Mouse (Mus musculus): ENCODE results near the gene Plxnc1.

- TF ChIP-seq CTCF (IDR thresholded peaks at IDR 0.05; ENCODE audit: low read depth) (no peak), EP300 (IDR thresholded peaks at IDR 0.05; ENCODE audit: low read depth) (no peak)
Observed at GRCm38 (mm10) chr10:94940786-94941185, 3.8 kb downstream of the Plxnc1 start.

Data from heart, postnatal 0 days (tissue).